Mouse (Mus musculus) kidney, postnatal 0 days (tissue): ENCODE measurements around the gene Creb3l1. TPM values are rescaled to one million over a fixed set of nuclear protein-coding genes. Genes with fewer than 3 reads are reported as not detected.

Experiments
- ATAC-seq: fragments of 200-750 bp; cut with Nextera tagmentation; replicated peaks from 2 replicates; pipeline ENCODE4 v1.8.0; 2017; ENCODE audit warnings: low read depth, moderate number of reproducible peaks, moderate TSS enrichment, moderate library complexity; ENCODE audit not compliant: low FRiP score
- DNase-seq: peaks from one replicate; pipeline ENCODE4 v3.0.0-alpha.2; 2016; ENCODE audit warnings: low spot score
- H3K27ac ChIP-seq: fragments of 300-500 bp; sonication (generic); 2 replicates; pipeline ENCODE4 v1.5.1; 2014; ENCODE audit warnings: mild to moderate bottlenecking
- H3K27me3 ChIP-seq: fragments of 300-500 bp; sonication (generic); 2 replicates; pipeline ENCODE4 v1.6.1; 2014; ENCODE audit warnings: low read length, mixed read lengths; ENCODE audit not compliant: insufficient read depth
- H3K36me3 ChIP-seq: fragments of 300-500 bp; sonication (generic); 2 replicates; pipeline ENCODE4 v1.6.1; 2014; ENCODE audit warnings: low read length, mixed read lengths; ENCODE audit not compliant: insufficient read depth
- H3K4me1 ChIP-seq: fragments of 300-500 bp; sonication (generic); replicated peaks from 2 replicates; pipeline ENCODE4 v1.6.1; 2014; ENCODE audit warnings: antibody characterized with exemption, low read length, mixed read lengths; ENCODE audit not compliant: insufficient read depth
- H3K4me2 ChIP-seq: fragments of 300-500 bp; sonication (generic); 2 replicates; pipeline ENCODE4 v1.6.1; 2014; ENCODE audit warnings: mild to moderate bottlenecking, low read length, moderate library complexity, mixed read lengths
- H3K4me3 ChIP-seq: fragments of 300-500 bp; sonication (generic); replicated peaks from 2 replicates; pipeline ENCODE4 v1.5.1; 2014; ENCODE audit warnings: low read depth, low read length
- H3K9ac ChIP-seq: fragments of 300-500 bp; sonication (generic); 2 replicates; pipeline ENCODE4 v1.6.1; 2014; ENCODE audit warnings: low read depth, low read length
- H3K9me3 ChIP-seq: fragments of 300-500 bp; sonication (generic); replicated peaks from 2 replicates; pipeline ENCODE4 v1.6.1; 2016; ENCODE audit warnings: low read length, inconsistent platforms, mixed read lengths
- CTCF ChIP-seq: IDR thresholded peaks from 2 replicates; pipeline ENCODE4 v1.5.1; 2016; ENCODE audit warnings: antibody characterized with exemption, low read depth, mild to moderate bottlenecking, moderate library complexity
- WGBS: fragments of 180-500 bp; shearing (Covaris S2); extraction: QIAGEN DNeasy Blood & Tissue Kit; methylation state at CpG from one replicate; pipeline ENCODE4 v1.1.7; 2014; 5-methylcytosine and 5-hydroxymethylcytosine counted together
- polyA plus RNA-seq: library from polyadenylated mRNA; unstranded; fragments of >200 nt; fragmentation: Nextera tagmentation; extraction: Ambion mirVana; gene quantifications from 2 replicates; pipeline ENCODE4 v1.2.1, GENCODE M21; 2015

Creb3l1 gene
- polyA plus RNA-seq, 1 experiment from 2014 or later: 9.3 TPM

DNA sequence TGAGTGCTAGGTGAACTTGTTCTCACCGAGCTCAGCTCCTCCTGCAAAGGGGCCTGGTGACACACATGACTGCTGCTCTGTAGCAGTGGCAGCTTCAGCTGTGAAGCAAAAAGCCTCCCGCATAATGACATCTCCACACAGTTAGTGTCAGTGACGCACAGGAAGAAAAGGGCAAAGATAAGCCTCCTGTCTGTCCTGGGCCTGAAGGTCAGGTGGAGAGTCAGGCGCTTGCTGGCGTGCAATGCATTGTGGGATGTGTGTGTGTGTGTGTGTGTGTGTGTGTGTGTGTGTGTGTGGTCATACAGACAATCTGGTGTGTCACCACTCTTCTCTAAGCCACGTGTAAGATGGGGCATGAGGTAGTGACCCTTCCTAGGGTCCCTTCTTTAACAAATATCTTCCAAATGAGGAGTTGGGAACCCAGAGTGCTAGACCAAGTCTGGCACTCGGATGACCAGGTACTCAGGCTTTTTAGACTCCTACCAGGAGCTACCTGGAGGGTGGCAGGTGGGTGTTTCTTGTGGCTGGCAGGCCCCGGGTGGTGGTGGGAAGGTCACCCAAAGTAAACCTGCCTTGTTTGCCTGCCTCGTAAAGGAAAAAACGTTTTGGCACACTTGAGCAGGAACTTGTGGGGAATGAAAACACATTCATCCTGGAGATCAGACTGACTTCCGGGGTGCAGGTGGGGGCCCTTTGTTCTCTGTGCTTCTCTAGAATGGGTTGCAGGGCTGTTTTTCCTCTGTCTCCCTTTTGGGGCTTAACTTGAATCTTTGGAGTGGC lies 3.7 kb upstream of the Creb3l1 start:
- no peak for TF ChIP-seq CTCF
- Histone ChIP-seq H3K4me2 (no peak overlapping the region), H3K9me3 (no peaks in the 10 kb centered on the region), H3K4me1 (no peaks in the 10 kb centered on the region), H3K36me3 (no peaks in the 10 kb centered on the region), H3K4me3 (no peak overlapping the region), H3K9ac (no peak overlapping the region), H3K27ac (no peak overlapping the region), H3K27me3 (no peaks in the 10 kb centered on the region)
- DNase-seq (no peak), ATAC-seq (no peak)
- WGBS: 52% methylated on average over 11 of the region's 11 CpGs

DNA sequence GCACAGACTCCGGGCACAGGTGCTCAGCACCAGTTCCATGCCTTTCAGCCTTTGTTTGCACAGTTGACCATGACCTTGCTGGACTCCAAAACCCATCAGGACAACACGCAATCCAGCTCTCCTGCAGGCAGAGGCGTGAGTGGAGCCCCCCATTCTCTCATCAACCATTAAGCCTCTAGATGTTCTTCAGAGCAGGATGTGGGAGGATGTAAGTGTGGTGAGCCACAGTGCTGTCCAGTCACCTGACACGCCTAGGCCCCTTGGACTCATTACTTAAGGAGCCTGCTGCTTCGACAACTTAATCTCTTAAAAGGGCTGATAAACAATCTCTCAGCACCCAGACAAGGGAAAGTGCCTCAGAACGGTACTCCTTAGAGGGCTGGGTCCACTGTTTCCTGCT lies 1.7 kb upstream of the Creb3l1 start:
- no peak for TF ChIP-seq CTCF
- Histone ChIP-seq H3K4me3 (no peak overlapping the region), H3K9ac (no peak overlapping the region), H3K9me3 (no peaks in the 10 kb centered on the region), H3K27me3 (no peaks in the 10 kb centered on the region), H3K27ac (no peak overlapping the region), H3K36me3 (no peaks in the 10 kb centered on the region), H3K4me1 (0 out of 2 replicates have a peak, but pooled peaks cover 4% of the 10 kb centered on the region), H3K4me2 (no peak overlapping the region)
- WGBS: 74% methylated on average over 6 of the region's 6 CpGs
- ATAC-seq (no peak), DNase-seq (no peak)

- no peak for ATAC-seq
- Histone ChIP-seq H3K36me3 (no peaks in the 10 kb centered on the region), H3K4me3 (no peak overlapping the region), H3K27ac (no peak overlapping the region), H3K9ac (no peak overlapping the region), H3K27me3 (no peaks in the 10 kb centered on the region), H3K9me3 (no peaks in the 10 kb centered on the region), H3K4me1 (0 out of 2 replicates have a peak, but pooled peaks cover 5% of the 10 kb centered on the region), H3K4me2 (no peak overlapping the region)
- 94% methylated on average over 2 of the region's 2 CpGs for WGBS
- no peak for TF ChIP-seq CTCF
- DNase-seq: no peak
Observed at GRCm38 (mm10) chr2:92025202-92025601, 900 bp upstream of the Creb3l1 start.

GRCm38 (mm10) chr2:92023362-92024273 lies 684 bp downstream of the Creb3l1 start:
- Histone ChIP-seq H3K4me2 (peak overlapping the region; percentile 99), H3K4me1 (peaks cover 13% of the 10 kb centered on the region; the same call in 1 of the 2 replicates), H3K27me3 (no peaks in the 10 kb centered on the region), H3K9ac (peak overlapping the region; percentile 76), H3K9me3 (no peaks in the 10 kb centered on the region), H3K4me3 (peak overlapping the region; percentile 85), H3K27ac (peak overlapping the region; percentile 51), H3K36me3 (no peaks in the 10 kb centered on the region)
- DNase-seq: peak; percentile 72
- no peak; the same call in 1 of the 2 replicates for ATAC-seq
- peak; percentile 69 for TF ChIP-seq CTCF
- 3% methylated on average over 56 of the region's 56 CpGs for WGBS

- H3K4me3 ChIP-seq: no peak overlapping the region
- 0 out of 2 replicates have a peak overlapping the region, but pooled peaks have one; percentile 23 for H3K9ac ChIP-seq
- peak overlapping the region; percentile 23; the same call in 1 of the 2 replicates for H3K4me2 ChIP-seq
- peak overlapping the region; percentile 82 for H3K27ac ChIP-seq
- no peaks in the 10 kb centered on the region for H3K9me3 ChIP-seq
- no peak for TF ChIP-seq CTCF
- H3K27me3 ChIP-seq: no peaks in the 10 kb centered on the region
- DNase-seq (peak; percentile 70), ATAC-seq (no peak)
- H3K4me1 ChIP-seq: peaks cover 23% of the 10 kb centered on the region
- 29% methylated on average over 4 of the region's 4 CpGs for WGBS
- H3K36me3 ChIP-seq: no peaks in the 10 kb centered on the region
Observed at GRCm38 (mm10) chr2:92020676-92021265, 3.5 kb downstream of the Creb3l1 start.

DNA sequence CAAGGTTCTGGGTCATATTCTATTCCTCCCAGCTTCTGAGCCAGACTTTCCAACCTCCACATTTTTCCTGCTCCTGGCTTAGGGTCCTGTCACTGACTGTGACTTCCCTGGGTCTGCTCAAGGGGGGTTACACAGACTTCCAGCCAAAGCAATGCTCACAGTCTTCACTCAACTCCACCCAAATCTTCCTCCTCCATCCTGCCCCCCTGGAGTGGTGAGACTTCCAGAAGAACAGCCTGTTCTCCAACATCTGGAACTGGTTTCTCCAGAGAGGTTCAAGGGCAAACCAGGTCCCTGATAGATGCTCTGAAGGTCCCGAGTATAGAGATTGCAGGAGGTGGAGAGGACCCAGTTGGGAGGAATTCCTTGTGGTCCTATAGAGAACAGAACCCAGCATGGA lies 6.9 kb downstream of the Creb3l1 start:
- H3K9ac ChIP-seq: no peak overlapping the region
- peaks cover 32% of the 10 kb centered on the region for H3K4me1 ChIP-seq
- H3K9me3 ChIP-seq: no peaks in the 10 kb centered on the region
- DNase-seq (no peak), ATAC-seq (no peak)
- 0 out of 2 replicates have a peak overlapping the region, but pooled peaks have one; percentile 8 for H3K27ac ChIP-seq
- H3K4me3 ChIP-seq: no peak overlapping the region
- H3K36me3 ChIP-seq: no peaks in the 10 kb centered on the region
- no peak overlapping the region for H3K4me2 ChIP-seq
- no peak for TF ChIP-seq CTCF
- WGBS: 48% methylated on average over 1 of the region's 1 CpGs
- H3K27me3 ChIP-seq: no peaks in the 10 kb centered on the region
